Mouse (Mus musculus): ENCODE data around the gene Nutm1.
A peak's percentile ranks its signal among the peaks of the same experiment; 100 is the strongest.

Gene Nutm1

DNA sequence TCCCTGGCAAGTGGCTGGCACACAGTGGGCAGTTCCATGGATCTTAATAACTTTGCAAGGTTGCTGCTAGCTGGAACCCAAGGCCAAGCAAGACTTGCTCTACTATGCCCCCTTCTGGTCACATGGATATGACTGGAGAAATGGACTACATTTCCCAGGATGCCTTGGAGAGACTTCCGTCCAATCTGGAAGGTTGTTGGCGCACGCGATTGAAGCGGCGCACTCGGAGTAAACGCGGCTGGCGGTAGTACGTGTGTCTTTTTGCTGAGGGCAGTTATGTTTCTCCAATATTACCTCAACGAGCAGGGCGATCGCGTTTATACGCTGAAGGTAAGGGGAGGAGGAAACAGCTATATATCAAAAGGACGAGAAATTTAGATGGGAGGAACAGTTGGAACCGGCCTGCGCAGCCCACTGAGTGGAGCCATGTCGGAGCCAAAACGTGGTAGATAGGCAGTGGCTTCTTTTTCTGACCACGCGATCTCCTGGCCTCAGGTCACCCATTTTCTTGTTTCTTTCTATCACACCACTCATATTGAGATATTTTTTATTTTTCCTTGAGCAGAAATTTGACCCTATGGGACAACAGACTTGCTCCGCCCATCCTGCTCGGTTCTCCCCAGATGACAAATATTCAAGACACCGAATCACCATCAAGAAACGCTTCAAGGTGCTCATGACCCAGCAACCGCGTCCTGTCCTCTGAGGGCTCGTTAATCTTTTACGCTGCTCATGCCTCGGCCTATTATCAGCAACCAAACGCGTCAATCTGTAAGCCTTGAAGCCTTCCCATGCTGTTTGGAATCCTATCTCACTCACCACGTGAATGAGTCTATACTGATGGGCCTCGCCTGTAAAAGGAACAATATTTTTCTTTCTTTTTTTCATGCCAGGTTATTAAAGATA lies 2.9 kb upstream of the Nutm1 start, which contains the start of gene Nop10:
Nop10 (plus strand) TSS at position 179 of the 906 bp plus-strand sequence.
- DNase-seq (ENCODE audit: low read depth, low spot score), result peak; percentile 86

DNA sequence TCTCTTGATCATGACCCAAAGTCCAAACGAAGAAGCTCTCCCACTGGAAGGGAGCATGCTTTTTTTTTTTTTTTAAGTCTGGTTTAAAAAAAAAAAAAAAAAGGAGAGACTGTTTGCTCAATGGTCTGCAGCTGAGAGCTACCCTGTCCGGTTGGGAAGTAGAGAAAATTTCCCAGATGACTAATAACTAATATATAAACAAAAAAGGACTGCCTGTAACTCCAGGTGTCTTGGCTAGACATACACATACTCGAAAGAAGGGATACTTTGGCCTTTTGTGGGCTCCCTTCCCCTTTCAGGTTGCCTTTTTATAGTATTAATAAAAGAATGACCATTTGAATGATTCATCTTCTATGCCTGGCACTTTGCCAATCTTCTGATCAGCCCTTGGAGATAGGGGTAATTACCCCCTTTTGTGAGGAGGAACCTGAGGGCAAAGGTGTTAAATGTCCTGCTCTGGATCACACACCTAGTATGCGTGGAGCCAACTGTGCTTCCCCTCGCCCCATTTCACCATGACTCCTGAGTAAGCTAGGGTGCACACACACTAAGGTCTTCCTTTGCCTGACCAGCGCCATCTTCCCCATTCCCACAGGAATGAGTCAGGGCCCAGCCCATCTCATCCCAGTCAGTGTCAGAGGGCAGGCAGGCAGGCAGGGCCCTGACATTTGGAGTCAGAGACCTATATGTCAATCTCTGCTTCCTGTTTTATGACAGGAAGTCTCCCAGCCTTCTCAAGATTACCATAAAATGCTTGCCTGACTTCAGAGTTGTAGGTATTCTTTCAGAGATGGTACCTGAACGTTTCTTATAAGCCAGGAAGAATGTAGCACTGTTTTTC lies 4.2 kb downstream of the Nutm1 start:
- no peak for DNase-seq (ENCODE audit: low read depth, low spot score)

DNA sequence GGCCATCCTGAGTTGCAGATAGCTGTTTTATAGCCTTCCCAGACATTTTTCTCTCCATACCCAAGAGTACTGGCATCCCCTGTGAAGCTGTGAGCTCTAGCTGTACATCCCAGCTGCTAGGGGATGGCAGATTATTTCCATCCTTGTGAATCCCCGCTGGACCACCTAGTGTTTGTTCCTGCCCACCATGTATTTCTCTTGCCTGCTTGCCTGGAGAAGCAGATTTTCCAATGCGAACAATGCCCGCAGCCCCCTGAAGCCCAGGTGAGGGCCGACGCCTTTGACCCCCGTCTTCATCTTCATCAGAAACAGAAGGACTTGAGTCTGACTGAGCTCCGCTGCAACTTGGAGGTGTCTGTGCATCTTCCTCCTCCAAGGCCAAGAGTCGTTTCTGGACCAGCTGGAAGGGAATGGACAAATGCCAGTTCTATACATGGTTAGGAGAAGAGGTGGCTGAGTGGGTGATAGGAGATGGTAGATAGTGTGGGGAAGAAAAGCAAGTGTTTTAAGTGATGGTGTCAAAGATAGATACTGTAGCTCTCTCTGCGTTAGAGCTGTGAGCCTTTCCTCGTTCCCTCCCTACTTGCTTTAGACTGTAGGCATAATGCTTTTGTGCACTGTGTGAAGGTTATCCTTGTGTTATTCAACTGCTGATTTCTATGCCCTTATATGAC lies 9.2 kb downstream of the Nutm1 start:
- no peak for DNase-seq (ENCODE audit: low read depth, low spot score)

DNA sequence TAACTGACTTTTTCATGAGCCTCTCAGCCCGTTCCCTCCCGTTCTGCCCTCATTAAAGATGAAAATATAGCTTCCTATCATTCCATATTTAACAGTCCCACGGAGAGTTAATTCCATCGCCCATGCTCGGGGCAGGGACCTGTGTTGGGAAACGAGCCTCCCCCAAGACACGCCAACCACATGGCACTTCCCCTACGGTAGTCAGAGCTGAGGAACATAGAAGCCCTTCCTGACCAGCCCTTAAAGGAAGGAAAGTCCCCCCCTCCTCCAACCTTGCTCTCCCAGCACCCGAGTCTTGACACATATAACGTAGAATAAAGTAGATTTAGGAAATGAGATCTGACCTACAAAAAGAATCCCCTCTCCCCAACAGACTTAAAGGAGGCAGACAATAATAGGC lies 11.8 kb downstream of the Nutm1 start:
- no peak for DNase-seq (ENCODE audit: low read depth, low spot score)

DNA sequence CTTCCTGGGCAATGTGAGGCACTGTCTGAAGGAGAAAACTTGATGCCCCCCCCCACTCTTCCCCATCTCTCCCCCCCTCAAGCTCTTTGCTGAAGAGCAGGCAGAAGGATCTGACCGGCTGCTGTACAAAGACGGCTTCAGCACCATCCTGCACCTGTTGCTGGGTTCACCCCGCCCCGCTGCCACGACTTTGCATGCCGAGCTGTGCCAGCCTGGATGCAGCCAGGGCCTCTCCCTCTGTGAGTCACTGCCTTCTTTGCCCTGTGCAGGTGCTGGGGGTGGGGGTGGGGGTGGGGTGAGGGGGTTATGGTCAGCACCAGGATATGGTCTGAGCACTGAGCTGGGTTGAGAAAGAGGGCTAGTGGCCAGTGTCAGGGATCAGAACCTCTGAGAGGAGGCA lies 12.9 kb downstream of the Nutm1 start:
- DNase-seq (ENCODE audit: low read depth, low spot score), result no peak

DNA sequence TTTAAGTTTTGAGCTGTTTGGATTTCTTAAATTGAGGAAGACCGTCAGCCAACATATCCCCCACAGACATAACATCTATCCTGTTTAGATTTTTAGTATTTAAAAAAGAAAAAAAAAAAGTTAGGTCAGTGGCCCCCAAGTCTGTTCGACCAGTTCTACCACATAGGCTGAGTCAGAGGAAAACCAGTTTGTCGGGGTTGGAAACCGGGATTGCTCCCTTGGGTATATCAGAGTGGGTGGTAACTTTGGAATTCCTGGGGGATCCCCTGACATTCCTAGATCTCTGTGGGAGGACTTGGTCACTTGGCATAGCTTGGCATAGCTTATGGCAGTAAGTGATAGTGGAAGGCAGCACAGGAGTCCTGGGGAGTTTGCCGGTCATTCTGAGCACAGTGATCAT lies 13.8 kb downstream of the Nutm1 start:
- no peak for DNase-seq (ENCODE audit: low read depth, low spot score)

DNA sequence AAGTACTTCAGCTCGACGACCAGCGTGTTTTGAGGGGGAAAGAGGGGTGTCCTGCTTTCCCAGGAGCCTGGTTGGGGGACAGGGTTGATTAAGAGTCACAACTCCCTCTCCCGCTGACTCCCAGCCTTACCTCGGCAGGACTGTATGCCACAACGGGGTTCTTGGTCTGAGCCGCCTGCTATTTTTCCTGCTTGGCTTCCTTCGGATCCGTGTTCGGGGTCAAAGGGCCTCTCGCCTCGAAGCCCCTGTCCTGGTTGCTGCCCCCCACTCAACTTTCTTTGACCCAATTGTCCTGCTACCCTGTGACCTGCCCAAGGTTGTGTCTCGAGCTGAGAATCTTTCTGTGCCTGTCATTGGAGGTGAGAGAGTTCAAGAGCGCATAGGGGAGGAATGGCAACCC lies 17.3 kb downstream of the Nutm1 start:
- DNase-seq (ENCODE audit: low read depth, low spot score), result no peak

DNA sequence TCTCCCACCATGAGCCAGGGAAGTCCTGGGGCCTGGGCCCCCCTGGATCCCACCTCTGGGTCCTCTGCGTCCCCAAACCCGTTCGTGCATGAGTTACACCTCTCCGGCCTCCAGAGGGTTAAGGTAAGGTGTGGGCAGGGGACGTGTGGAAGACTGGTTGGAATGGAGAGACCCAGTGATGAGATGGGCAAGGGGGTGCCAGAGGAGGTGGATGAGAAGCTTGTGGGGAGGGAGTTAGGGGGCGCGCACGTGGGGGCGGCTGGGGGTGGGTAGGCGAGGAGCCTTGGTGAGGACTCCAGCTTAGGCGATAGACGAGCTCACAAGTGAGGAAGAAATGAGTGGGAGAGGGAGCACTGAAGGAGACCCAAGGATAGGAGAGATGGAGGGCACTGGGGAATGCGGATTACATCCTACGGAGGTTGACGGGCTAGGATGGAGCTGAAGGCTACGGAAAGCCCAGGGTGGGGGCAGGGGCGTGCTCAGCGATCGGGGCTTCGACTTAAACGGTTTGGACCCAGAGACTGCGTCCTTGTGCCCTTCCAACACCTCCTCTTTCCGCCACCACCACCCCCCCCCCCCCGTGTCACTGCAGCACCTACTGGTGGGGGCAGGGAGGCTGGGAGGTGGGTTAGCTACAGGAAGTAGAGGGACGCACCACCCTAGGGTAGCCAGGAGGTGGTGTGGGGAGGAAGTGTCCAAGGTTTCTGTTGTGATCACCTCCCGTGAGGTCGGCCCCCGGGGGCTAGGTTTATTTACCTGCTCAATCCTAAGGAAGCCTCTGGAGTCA lies 19.0 kb downstream of the Nutm1 start:
- no peak for DNase-seq (ENCODE audit: low read depth, low spot score)

DNA sequence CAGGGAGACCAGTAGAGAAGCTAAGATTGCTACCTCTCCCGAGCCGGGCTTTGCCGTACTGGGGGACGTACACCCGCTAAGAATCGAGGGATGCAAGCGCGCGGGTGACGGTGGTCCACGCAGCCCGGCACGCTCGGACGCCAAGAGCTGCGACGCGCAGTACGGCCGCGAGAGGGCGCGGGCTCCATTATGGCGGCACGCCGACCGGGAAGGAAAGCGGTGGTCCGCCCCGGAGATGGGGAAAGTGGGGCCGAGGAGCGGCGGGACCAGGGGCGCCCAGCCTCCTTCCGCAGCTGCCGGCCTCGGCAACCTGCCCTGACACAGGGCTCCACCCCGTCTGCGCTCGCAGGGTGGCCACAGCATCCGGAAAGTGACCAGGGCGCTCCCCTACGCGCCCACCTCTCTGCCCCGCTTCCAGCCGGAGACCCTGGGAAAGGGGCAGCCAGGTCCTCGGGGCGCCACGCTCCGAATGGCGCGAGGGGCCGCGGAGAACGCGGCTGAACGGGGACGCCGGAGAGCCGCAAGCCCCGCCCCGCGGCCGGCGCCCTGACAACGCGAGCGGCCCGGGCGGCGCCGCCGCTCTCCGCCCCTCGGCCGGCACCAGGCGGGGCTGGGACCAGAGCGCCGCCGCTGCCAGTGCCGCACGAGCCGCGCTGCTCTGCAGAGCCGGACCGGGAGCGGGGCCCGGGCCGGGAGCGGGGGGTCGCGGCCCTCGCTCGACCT lies 19.7 kb downstream of the Nutm1 start, which contains the start of gene Lpcat4:
Lpcat4 (plus strand) TSS at position 257 of the 723 bp plus-strand sequence.
- peak; percentile 85 for DNase-seq (ENCODE audit: low read depth, low spot score)

DNA sequence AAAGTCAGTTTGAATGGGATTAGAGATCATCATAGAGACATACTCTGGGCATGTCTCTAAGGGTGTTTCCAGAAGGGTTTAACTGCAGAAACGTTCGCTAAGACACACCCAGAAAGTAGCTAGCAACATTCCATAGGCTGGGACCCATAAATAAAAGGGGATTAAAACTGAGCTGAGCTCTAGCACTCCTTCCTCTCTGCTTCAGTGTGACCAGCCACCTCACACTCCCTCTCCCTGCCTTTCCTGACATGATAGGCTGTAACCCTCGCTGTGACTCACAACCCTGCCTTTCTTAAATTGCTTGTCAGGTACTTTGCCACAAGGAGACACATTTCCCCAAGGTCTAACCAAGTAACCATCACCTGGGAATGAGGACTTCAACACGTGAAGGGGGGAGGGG lies 21.1 kb downstream of the Nutm1 start:
- DNase-seq (ENCODE audit: low read depth, low spot score), result no peak

DNA sequence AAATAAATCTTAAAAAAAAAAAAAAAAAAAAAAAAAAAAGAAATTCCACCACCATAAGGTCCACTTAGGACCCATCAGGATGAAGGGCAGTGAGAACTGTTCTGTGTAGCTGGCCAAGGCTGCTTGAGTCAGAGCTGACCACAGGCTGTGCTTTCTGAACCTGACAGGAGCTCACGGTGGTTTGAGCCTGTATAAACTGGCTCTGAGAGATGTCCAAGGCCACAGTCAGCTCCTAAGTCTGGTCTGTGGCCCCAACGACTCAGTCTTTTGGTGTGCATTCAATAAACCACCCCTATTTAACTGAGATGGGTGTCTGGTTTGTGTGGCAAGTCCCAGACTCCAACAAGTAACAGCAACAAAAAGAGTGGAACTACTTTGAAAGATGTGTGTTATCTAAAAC lies 22.5 kb downstream of the Nutm1 start:
- no peak for DNase-seq (ENCODE audit: low read depth, low spot score)

DNA sequence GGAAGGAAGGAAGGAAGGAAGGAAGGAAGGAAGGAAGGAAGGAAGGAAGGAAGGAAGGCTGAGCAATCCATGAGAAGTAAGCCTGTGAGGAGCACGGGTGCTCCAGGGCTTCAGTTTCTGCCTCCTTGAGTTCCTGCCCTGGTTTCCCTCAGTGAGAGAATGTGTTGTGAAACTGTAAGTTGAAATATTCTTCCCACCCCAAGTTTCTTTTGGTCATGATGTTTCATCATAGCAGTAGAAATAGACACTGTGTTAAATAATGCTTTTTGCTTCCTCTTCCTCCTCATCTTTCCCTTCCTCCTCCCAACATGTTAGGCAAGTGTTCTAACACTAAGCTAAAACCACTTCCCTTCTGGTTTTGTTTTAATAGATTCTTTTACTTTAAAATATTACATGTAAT lies 26.5 kb downstream of the Nutm1 start:
- DNase-seq (ENCODE audit: low read depth, low spot score), result no peak

DNA sequence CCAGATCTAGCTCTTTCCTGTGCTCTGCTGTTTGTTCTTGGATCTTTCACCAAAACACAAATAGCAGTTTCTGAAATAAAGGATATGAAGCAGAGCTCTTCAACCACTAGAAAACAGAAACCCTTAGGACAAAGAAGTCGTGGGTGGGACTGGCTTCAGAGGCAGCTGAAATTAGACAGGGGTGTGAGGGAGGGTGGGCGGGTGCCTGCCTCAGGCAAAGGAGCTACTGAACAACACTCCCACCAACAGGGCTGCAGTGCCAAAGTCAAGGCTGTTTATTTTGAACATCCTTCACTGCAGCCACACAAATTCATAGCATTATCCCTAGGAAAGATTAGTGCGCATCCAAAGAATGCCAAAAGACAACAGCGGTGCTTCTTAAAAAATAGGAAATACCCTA lies 34.7 kb downstream of the Nutm1 start:
- no peak for DNase-seq (ENCODE audit: low read depth, low spot score)

DNA sequence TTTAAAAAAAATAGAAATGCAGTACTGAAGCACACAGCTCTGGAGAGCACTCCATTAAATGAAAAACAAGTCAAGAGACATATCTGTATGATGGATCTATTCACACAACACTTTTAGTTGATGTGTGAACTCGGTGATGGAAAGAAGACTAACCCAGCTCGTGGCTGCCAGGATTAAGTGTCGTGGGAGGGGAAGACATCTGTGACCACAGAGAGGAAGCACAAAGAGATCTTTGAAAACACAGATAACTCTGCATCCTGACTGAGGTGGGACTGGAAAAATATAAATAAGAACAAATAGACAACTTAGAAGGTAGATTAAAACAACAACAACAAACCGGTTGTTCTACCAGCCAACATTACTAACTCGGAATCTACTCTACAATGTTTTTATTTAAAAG lies 36.5 kb downstream of the Nutm1 start:
- no peak for DNase-seq (ENCODE audit: low read depth, low spot score)

DNA sequence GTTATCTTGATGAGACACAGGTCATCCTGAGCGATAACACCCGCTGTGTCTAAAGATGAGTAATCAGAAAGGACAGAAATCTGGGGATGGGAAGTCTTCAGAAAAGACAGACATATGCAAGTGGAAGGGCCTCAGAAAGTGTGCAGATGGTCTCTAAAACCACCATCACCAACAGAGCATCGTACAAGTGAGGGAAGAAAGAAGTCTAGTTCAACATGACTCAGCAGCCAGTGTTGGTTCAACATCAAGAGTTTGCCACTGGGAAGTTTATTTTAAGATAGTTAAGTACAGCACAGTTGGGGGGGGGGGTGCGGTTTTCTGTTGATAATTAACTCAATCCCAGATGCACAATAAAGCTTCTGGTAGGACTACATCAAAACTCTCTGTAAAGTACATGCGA lies 38.2 kb downstream of the Nutm1 start:
- DNase-seq (ENCODE audit: low read depth, low spot score), result no peak

DNA sequence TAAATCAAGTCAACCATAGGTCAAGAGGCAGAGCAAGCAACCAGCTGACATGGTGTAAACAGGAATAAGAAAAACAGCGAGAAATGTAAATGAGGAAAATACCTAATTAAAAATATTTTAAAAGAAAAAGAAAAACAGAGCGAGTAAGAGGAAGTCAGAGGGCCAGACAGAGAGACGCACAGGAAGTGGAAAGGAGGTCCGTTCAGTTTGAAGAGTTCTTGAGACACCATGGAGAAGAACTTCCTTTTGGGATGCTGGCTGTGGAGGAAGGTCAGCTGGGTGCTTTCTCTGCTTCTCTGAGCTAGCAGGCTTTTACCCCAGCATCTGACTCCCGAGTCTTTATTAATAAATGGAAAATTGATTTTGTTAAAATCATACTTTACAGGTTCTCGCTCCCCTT lies 41.5 kb downstream of the Nutm1 start:
- no peak for DNase-seq (ENCODE audit: low read depth, low spot score)

DNA sequence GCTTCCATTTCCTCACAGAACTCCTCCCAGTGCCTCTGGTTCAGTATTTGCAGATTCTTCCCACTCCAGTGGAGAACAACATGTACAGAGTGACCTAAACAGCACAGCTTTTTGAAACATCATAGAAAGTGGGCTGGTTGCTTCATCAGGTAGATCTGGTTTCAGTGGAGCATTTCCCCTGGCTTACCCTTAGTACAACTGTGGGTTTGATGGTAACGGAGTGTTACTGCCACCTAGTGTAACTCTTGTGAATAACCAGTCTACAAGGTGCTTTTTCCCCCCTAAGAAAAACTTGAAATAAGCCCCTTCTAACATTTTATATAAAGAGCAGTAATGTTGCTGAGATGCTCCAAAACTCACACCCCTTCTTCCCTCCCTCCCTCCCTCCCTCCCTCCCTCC lies 43.1 kb downstream of the Nutm1 start:
- DNase-seq (ENCODE audit: low read depth, low spot score), result peak; percentile 16

DNA sequence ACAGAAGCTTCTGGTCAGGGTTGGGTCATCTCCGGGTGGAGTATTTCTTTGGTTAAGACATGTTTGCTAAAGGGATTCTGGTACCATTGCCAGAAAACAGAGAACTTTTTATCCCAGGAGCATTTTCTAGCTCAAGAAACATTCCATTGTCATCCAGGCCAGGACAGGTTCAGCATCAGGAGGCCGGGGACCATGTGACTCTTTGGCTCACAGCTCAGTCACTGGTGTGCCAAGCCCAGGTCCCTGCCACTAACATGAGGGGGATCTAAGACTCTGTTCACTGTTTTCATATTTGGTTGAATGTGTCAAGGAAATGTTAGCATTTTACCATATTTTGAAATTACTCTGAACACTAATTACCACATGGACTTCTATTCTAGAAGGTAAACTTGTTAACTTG lies 48.4 kb downstream of the Nutm1 start:
- no peak for DNase-seq (ENCODE audit: low read depth, low spot score)

DNA sequence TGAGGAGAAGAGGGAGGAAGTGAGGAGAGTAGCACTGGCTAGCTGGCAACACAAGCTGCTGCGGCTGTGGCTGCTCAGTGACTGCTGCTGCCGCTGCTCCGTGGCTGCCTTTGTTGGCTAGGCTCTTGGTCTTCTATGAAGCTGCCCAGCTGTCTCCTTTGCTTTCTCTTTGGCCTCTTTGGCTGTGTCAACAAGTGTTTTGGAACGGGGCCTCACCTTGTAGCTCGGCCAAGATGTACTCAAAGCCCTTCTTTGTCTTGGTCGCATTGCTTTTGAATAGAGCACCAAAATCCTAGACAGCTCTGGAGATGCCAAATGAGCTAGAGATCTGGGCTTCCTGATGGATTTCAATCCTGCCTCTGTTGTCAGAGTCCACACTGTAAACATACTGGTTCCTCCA lies 48.9 kb downstream of the Nutm1 start:
- no peak for DNase-seq (ENCODE audit: low read depth, low spot score)

DNA sequence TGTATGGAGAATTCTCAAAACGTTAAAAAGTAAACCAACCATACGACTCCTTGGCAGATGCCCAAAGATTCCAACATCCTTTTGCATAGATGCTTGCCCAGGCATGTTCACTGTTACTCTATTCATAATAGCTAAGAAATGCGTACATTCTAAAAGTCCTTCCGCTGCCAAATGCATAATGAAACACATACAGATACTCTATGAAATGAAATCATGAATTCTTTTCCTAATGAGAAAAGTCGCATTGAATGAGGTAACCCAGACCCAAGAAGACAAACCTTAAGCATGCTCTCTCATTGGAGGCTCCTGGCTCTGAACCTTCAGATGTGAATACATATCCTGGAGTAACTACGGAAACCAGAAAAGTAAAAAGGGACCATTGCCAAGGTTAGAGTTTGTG lies 56.0 kb downstream of the Nutm1 start:
- no peak for DNase-seq (ENCODE audit: low read depth, low spot score)
